Mouse (Mus musculus) stomach, postnatal 0 days (tissue): ENCODE results near the gene Fto.

Experiments used
- CTCF ChIP-seq: IDR thresholded peaks from 2 replicates; pipeline ENCODE4 v1.5.1; 2016; ENCODE audit warnings: antibody characterized with exemption, low read depth, mild to moderate bottlenecking, moderate library complexity
- EP300 ChIP-seq: optimal IDR thresholded peaks from 2 replicates; pipeline ENCODE3; 2016; ENCODE audit warnings: antibody characterized with exemption

DNA sequence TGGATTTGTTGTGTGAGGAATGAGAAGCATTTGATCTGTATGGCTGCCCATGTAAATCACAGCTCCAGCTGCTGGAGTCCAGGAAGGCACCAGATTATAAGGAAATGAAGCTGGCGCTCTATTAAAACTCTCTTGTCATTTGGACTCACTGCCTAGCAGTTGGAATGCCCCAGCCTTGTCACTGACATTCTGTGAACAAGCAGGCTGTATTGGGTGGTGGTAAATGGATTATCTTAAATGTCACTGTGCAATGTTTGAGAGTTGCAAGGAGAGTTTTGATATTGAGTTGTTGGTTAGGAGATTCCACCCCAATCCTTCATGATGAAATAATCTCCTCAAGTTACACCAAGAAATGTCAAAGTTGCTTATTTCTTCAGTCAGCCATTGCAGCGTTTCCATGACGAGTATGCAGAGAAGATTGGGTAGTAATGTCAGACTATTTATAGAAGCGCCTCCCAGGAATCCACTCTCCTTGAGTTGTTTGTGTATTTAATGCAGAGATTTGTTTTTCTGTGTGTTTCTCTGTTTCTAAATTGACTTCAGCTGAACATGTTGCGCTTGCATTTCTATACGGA is 246.8 kb downstream of the Fto start:
- no peak for TF ChIP-seq CTCF
- TF ChIP-seq EP300 = no peak
